Mouse (Mus musculus) cerebellum, postnatal 4 days (tissue): Measurements from ENCODE around the gene Orc3.
"Not testable (repeated sequence)": the region's sequence is repeated elsewhere in the genome, so short reads cannot be mapped to it uniquely, and the experiment has no call there.

ENCODE experiments used
- DNase-seq, 2 experiments: peaks; one replicate each; pipeline ENCODE4 v3.0.0; 2022; ENCODE audit warnings: low spot score in 2 of 2, mixed read lengths in 1 of 2

Orc3 gene

DNA sequence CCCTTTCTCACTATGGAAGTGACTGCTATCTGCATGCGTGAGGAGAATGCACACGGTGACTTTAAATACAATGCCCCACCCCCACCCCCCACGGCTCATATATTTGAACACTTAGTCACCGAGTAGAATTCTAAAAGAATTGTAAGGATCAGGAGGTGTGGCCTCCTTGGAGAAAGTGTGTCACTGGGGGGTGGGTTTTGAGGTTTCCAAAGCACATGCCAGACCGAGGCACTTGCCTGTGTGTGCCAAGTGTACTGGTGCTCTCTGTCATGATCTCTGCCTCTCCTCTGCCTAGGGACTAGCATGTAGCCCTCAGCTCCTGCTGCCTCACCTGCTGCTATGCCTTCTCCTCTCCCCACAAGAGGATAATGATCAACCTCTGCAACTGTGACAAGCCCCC lies 32.3 kb downstream of the Orc3 start:
- no peak for DNase-seq

DNA sequence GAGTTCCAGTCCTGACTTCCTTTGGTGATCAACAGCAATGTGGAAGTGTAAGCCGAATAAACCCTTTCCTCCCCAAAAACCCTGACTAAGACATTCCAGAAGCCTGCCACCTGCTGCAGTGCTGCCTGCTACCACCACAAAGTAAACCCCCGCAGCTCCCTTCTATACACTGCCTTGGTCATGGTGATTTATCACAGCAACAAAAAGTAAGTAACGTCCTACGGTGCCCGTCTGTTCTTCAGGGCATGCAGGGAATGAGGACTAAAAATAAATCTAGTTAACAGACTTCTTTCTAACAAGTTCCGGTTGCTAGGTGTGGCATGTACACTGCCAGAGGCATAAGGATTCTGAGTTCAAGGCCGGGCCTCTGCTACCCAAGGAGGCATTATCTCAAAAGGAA lies 32.8 kb downstream of the Orc3 start:
- no peak for DNase-seq

DNA sequence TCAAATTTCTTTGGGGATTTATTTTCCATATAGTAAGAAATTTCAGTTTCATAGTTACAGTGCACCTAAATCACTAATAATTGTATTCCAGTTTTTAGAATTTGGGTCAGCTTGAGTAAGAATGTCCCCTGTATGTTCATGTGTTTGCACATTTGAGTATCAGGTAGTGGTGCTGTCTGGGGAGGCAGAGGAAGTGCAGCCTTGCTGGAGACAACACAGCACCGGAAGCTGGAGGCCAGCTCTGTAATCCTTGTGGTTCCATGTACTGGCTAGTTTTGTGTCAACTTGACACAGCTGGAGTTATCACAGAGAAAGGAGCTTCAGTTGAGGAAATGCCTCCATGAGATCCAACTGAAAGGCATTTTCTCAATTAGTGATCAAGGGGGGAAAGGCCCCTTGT lies 33.3 kb downstream of the Orc3 start:
- DNase-seq = not testable (repeated sequence)

DNA sequence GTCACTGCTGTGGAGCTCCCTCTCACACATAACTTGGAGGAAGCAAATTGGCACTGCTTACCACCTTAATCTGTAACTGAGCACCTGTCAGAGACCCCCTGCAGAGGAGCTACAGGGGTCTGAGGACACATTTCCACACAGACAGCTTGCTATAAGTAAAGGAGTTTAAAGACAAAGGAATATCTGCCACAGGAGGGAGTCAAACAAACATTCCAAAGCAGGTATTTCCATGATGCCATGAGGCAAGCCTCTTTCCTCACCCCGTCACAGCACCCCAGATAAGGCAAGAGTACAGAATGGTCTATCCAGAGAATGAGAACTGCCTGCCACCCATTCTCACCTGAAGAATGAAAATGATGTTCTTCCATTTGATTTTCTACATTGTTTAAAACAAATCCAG lies 35.5 kb downstream of the Orc3 start:
- no peak for DNase-seq

DNA sequence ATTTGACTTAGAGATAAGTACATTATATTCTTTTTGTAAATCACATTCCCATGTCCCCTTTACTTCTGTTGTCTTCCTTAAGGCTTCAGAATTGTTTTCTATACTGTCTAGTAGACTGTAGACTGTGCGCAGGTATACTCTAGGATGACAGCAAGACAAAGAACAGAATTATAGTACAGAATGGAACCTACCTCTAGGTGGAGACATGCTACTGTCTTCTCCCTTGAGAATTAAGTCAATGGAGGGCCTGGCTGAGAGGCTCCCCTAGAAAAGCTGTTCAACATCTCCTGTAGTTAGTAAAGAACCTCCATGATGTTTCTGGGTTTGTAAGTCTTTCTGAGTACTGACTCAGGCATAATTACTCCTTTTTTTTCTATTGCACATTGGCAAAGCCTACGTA lies 37.7 kb downstream of the Orc3 start:
- DNase-seq = no peak

DNA sequence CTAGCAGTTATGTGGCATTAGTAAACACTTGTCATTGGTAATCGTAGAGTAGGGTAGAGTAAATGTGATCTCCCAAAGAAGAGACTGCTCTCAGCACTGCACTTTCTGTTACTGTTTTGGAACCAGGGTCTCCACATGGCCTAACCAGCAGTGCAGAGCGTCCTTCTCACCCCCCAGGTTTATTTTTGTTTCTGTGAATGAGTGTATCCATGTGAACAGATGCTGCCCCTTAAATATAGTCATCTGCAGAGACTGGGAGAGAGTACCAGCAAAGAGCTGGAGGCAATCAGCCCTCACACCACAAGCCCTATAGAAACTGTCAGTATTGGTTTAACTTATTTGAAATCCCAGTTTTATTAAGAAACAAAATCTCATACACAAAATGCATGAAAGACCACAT lies 41.9 kb downstream of the Orc3 start:
- DNase-seq = no peak

DNA sequence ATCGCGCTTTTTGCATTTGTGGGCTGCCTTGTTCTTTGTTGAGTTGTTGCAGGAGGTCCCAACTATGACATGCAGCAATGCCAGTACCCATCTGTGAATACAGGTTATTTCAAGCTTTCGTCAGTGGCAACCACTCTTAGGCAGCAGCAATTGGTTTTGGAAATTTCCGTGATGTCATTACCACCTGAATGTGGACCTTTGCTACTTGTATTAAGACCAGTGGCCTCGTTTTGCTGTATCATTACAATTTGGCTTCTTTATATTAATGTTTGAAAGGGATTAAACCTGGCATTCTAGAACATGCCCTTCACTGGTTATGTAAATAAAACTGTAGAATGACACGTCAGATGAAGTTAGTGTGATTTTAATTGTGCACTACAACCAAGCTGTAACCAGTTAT lies 48.5 kb downstream of the Orc3 start:
- no peak for DNase-seq

DNA sequence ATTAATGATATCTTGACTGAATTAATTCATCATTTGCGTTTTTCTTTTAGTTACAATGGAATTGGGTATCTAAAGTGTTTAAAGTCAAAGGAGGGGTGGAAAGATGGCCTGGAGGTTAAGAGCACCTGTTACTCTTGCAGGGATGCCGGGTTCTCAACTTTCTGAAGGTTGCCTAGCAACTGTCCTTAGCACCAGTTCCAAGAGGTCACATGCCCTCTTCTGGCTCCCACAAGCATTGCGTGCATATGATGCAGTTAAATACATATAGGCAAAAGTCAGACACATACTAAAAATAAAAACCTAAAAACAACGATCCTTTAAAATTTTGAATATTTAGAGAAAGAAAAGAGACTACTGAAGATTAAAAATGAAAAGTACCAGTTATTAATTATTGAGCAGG lies 53.8 kb downstream of the Orc3 start:
- DNase-seq = peak in 1 of 2 experiments; percentile 26

DNA sequence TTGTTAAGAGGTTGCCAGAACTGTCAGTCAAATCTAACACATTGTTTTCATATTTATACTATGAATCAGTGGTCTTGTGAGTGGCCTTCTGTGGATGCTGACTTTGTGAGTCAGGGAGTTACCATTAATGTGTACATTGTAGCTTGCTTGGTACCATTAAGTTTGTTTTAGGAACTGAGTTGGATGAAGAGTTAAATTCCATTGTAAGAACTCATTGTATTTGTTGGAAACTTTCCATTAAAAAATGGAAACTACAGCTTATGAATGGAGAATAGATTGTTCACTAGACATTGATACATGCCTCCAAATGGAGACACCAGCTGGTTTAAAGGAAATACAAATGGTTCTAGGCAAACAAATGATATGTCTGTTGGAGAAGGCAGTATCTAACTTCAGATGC lies 58.6 kb downstream of the Orc3 start:
- DNase-seq = no peak

DNA sequence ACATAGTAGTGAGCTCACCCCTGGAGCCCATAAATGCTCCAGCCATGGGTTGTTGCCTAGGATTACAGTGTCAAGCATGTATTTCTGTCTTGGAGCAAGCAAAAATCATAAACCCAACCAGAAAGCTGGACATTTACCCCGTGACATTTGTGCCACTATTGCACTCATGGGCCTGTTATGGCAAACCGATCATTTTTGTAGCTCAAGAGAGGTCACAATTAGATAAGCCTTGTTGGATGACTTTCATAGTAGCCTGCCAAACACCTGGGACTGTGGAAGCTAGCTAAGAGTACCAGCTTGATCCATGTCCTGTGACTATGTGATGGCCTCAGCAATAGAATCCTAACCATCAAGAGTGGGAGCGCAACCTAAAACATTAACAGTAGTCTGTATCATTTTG lies 59.1 kb downstream of the Orc3 start:
- DNase-seq = no peak

DNA sequence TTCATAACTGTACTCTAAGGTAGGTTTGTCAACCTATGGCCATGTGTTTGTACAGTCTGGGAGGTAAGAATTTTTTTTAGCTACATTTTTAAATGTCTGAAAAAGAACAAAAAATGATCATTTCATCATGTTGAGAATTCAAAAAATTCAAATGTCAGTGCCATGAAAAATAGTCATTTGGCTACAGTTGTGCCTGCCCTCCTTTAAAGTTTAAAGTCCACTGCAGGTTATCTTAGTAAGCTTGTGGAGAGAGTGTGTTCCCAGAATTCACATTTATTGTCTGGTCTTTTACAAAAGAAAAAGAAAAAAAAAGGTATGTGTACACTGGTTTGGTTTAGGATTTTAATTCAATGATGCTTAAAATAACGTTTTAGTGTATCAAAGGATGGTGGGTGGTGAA lies 60.1 kb downstream of the Orc3 start:
- DNase-seq = no peak

DNA sequence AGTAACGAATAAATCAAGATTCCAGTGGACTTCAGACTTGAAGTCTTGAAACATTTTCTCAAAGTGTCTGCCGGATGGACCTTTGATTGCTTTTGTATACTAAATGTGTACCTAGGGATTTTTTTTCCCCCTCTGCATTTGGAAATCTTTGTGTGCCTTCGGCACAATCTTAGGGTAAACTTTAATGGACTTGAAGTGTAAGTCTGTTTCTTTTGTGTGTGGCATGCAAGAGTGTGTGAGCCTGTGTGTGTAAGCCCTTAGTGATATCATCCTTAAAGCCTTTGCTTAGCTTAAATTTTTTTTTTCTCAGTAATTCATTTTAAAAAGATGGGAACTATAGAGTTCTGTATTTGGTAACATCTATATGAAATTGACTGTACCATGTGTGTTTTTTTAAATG lies 62.8 kb downstream of the Orc3 start:
- no peak for DNase-seq

DNA sequence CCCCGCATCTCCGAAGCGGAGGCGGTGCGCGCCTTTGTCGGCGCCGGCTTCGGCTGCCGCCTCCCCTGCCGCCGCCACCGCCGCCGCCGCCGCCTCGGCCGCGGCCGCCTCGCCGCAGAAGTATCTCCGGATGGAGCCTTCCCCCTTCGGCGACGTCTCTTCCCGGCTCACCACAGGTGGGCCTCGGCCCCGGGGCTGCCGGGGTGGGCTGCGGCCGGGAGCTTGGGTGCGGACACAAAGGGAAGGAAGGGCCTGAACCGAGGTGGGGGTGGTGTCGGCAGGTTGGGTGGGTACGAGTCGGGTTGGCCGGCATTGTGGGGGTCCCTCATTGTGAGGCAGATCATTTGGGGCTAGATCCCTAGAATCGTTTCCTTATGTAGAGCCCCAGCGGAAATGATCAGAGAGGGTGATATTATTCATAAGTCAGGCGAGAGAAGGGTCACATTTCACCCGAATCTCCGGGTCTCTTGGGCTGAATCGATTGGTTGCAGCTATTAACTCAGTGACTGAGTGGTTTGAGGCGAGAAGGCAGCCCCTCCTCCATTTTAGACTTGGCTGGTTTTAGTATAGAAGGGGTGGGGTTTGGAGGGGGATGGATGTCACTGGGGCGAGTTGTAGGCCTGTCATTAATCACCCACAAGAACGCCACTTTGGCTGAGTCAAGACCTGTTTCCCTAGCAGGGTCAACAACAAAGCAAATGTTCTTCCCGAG lies 63.5 kb downstream of the Orc3 start:
- peak; percentile 23 to 47 for DNase-seq

DNA sequence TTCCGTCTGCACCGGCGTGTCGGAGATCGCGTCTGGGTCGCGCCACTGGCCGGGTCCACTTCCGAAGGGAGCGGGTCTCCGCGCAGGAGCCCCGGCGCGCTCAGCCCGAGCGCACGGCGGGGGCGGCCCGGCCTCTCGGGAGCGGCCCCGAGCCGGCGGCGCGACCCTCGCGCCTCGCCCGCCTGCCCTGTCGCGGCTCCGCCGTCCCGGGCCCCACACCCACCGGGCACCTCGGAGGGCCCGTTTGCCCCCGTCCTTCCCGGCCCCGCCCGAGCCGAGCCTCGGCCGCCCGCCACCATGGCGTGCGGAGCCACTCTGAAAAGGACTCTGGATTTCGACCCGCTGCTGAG lies 64.0 kb downstream of the Orc3 start, which contains the start of gene Akirin2:
Akirin2 (plus strand) TSS at position 190 of the 350 bp plus-strand sequence.
- peak; percentile 21 to 44 for DNase-seq

DNA sequence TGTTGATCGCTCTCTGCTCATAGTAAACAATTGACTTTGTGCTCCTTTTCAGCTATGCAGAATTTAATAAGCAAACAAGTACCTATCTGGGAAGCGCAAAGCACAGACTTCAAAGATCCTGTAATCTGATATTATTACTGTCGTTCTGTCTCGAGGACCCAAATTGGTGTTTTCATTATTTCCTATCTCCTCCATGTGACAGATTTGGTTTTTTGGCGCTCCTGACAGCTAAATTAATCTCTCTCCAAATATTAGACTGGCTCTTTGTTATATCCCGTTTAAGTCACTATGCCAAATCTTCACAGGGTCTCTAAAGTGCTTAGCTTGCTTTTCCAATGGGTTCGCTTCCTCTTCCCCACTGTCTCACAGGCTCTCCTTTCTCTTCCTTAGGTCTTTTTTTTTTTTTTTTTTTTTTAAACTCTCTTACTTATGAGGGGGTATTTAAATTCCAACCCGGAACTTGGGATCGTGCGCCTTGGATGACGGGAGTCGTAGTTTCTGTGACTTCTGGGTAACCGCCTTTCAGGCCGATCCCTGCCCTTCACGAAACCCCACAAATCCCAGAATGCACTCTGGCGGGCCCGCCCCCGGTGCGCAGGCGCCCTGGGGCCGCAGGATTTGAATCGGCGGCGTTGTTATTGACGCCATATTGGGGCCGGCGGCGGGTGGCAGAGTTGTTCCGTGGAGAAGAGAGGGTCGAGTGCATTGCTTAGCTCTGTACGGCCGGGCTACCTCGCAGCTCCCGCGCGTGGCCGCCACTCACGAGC lies 64.6 kb downstream of the Orc3 start:
- peak; percentile 87 to 94 for DNase-seq

DNA sequence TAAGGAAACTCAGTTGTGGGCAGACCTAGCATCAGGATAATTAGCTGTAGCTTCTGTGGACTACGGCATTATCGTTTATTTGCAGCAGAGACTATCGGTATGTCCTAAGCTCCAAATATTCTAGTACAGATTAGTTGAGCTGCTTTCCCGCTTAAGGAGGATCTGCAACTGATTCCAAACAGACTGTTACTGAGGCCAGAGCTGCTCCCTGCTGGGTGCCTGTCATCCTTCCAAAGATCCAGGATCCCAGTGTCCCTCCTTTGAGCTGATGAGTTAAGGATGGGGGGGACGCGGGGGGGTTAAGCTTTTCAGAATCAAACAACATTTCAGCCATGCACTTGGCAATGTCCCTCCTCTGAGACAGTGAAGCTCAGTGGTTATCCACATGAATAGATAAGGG lies 84.8 kb downstream of the Orc3 start:
- DNase-seq = peak in 1 of 2 experiments; percentile 58

DNA sequence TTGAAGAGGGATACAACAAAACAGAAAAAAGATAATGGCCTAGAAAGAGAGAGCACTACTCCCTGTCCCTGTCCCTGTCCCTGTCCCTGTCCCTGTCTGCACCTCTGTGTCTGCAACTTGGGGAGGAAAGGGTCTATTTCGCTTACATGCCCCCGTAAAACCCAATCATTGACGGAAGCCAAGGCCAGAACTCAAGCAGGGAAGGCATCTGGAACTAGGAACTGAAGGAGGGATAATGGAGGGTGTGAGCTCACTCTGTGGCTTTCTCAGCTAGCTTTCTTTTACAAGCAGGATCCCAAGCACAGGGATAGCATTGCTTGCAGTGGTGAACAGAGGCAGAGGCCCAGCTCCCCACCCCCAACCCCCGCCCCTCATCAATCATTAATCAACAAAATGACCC lies 85.4 kb downstream of the Orc3 start:
- no peak for DNase-seq

DNA sequence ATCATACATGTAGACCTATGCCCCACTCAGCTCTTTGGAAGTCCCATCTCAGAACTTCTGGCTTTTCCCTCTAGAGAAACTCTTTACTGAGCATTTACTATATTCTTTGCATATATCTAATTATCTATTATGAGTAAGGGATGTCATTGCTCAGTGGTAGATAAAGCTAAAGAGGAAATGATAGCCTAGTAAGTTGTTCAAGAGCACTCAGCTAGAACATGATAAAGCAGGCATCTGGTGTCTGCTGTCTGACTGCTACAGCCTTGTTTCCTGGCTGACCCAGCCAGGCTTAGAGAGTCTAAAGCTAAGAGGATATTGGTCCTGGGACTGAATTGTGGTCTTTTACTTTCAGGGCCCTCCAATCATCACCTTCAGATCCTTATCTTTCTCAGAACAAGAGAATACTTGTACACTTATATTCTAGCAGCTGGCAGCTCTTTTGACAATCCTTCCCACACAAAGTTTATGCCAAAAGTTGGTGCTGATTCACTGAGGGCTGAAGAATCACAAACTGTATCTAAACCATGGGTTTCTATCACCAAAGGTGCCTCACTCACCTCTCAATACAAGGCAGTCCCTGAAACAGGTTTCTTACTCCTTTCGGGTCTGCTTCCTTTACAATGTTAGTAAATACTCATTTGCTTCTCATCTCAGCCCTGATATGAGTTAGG lies 86.2 kb downstream of the Orc3 start:
- no peak for DNase-seq

DNA sequence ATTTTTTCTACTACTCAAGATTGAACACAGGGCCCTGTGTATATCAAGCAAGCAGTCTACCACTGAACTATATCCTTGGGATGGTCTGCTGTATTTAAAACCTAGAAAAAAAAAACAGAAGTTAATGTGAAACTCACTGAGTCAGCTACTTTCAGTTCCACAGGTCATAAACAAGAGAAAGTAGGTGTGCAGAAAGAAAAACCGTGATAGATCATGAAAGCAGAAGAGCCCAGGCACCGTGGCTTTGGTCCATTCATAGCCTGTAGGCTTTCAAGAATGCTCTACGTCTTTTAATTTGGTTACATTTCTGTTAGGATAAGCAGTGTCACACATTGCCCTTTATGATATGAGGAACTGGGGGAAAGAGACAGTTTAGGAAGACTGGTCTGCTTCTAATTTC lies 88.0 kb downstream of the Orc3 start:
- DNase-seq = no peak

DNA sequence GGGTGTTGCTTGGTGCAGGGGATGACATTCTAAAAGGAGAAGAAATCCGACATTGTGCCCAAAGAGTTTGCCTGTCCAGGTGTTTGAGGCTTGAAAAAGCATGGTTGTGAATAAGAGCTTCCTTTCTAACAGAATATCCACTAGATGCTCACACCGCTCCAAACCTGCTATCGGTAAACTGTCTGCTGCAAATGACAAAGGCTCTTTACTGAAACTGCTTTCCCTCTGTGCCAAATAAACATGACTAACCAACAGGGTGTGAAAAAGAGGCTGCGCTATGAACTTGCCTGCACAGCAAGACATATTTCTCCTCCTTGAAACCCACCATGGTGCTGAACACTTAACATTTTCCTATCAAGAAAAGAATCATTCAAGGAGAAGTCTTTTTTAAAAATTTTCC lies 91.2 kb downstream of the Orc3 start:
- DNase-seq = no peak

DNA sequence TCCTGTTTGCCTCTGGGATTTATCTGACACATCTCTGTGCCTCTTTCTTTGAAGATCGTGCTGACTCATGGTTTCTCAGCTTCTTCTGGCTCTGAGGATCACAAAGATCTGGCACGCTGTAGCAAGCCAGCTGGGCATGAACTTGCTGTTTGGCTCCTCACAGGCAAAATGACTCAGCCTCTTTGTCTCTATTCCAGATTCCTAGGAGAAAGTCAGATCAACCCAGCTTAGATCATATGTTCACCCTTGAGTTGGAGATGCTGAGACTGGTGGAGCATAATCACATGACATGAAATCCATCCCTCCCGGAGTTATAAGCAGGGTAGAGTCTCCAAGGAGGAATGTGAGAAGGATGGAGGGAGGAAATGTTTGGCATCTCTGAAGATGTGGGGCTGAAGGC lies 91.9 kb downstream of the Orc3 start:
- DNase-seq = peak in 1 of 2 experiments; percentile 12
